ENCODE assay signal across 10 mouse cellular contexts in the genomic region with DNA sequence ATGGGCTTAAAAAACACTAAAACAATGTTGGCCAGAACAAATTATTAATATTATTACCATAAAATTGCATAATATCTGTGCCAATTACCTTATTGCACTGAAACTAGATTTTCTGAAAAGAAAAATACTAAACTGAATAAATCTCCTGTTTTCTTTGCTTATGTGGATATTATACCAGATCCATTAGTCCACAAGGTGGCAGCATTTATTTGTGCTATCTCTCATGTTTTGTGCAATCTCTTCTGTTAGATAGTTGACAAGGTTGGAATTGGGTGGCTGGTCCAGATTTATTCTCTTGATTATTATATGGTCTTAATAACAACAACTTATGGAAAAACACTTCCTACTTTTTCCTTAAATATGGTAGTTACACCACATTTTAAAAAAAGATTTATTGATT. TPM values are rescaled to one million over a fixed set of nuclear protein-coding genes. Genes with fewer than 3 reads are reported as not detected.
A peak's percentile ranks its signal among the peaks of the same experiment; 100 is the strongest.
DNase-seq lines count a peak whose midpoint lies in the region; ATAC-seq and TF ChIP-seq lines count a peak whose summit lies in the region.
"Had no signal": no experiment of that assay in that cellular context is flagged by ENCODE, and none has a peak within 500 bp of the region (broad histone marks: within the 10 kb centered on the region; RNA-seq: fewer than 3 reads in every experiment).

No protein-coding gene starts in this region.

- peak; percentile 70 for DNase-seq in forebrain, postnatal 0 days
- DNase-seq in left cerebral cortex, postnatal 25 days (ENCODE audit: low spot score in 2 of 2) = peak; percentile 37 to 52
- DNase-seq in left cerebral cortex, postnatal 36 days (ENCODE audit: low spot score in 2 of 2) = no peak
- DNase-seq in MN1 (ENCODE audit: low spot score) = peak; percentile 52
- peak; percentile 6 for DNase-seq in lung, postnatal 14 days
- DNase-seq in testis, postnatal 14 days (ENCODE audit: low spot score) = no peak

- no peak overlapping the region for H3K4me2 ChIP-seq in forebrain, postnatal 0 days (ENCODE audit: low read depth)
- H3K4me2 ChIP-seq in forebrain, embryonic 13.5 days = no peak overlapping the region
- H3K4me2 ChIP-seq: embryonic facial prominence, embryonic 13.5 days; hindbrain, embryonic 15.5 days had no signal

- no peaks in the 10 kb centered on the region for H3K27me3 ChIP-seq in forebrain, postnatal 0 days (ENCODE audit: insufficient read depth, low read length)
- H3K27me3 ChIP-seq in forebrain, embryonic 13.5 days = no peaks in the 10 kb centered on the region
- H3K27me3 ChIP-seq: embryonic facial prominence, embryonic 13.5 days; hindbrain, embryonic 15.5 days had no signal

- peak; percentile 71 for TF ChIP-seq CTCF in forebrain, postnatal 0 days (IDR thresholded peaks at IDR 0.05; ENCODE audit: low read depth)

- no peak overlapping the region for H3K4me3 ChIP-seq in forebrain, postnatal 0 days (ENCODE audit: low read depth, low read length)
- H3K4me3 ChIP-seq in forebrain, embryonic 13.5 days = no peak overlapping the region
- H3K4me3 ChIP-seq: embryonic facial prominence, embryonic 13.5 days; hindbrain, embryonic 15.5 days had no signal

- no peak overlapping the region for H3K27ac ChIP-seq in forebrain, postnatal 0 days (ENCODE audit: low read depth, low read length)
- H3K27ac ChIP-seq in forebrain, embryonic 13.5 days = no peak overlapping the region
- H3K27ac ChIP-seq: embryonic facial prominence, embryonic 13.5 days; hindbrain, embryonic 15.5 days had no signal

- no peaks in the 10 kb centered on the region for H3K4me1 ChIP-seq in forebrain, postnatal 0 days (ENCODE audit: insufficient read depth)
- H3K4me1 ChIP-seq in forebrain, embryonic 13.5 days = no peaks in the 10 kb centered on the region
- H3K4me1 ChIP-seq: embryonic facial prominence, embryonic 13.5 days; hindbrain, embryonic 15.5 days had no signal

- no peak overlapping the region for H3K9ac ChIP-seq in forebrain, postnatal 0 days
- H3K9ac ChIP-seq in forebrain, embryonic 13.5 days = no peak overlapping the region
- H3K9ac ChIP-seq: embryonic facial prominence, embryonic 13.5 days; hindbrain, embryonic 15.5 days had no signal

- no peaks in the 10 kb centered on the region for H3K36me3 ChIP-seq in forebrain, postnatal 0 days (ENCODE audit: insufficient read depth)
- H3K36me3 ChIP-seq in forebrain, embryonic 13.5 days (ENCODE audit: poor library complexity, severe bottlenecking) = peaks cover 17% of the 10 kb centered on the region; the same call in 1 of the 2 replicates

- ATAC-seq in forebrain, postnatal 0 days = no peak
- ATAC-seq in forebrain, embryonic 13.5 days = no peak
- no peak for ATAC-seq in megakaryocyte-erythroid progenitor cell, adult 5-6 weeks (replicated peaks; ENCODE audit: low FRiP score, low TSS enrichment, poor library complexity, severe bottlenecking)

- intact Hi-C loops in left cerebral cortex, postnatal 25 days (cut with DNase I) = loop anchor here (5.0 kb wide), 2 partner anchors 792 to 897 kb away; no protein-coding TSS in a partner anchor
- intact Hi-C loops in left cerebral cortex, postnatal 36 days (cut with DNase I) = loop anchor here (10.0 kb wide), 2 partner anchors 795 to 895 kb away; no protein-coding TSS in a partner anchor

- H3K9me3 ChIP-seq in forebrain, postnatal 0 days (ENCODE audit: low read length) = no peaks in the 10 kb centered on the region
- H3K9me3 ChIP-seq in forebrain, embryonic 13.5 days (replicated peaks) = no peaks in the 10 kb centered on the region
- H3K9me3 ChIP-seq: embryonic facial prominence, embryonic 13.5 days; hindbrain, embryonic 15.5 days had no signal

RNA-seq across cellular contexts. Expression of a gene that starts 58.1 kb away (rescaled TPM):
- 147 and 173 TPM in 2 replicates for total RNA-seq in forebrain, postnatal 0 days (2014; rRNA removed)
- 61.0 and 61.2 TPM in 2 replicates for polyA plus RNA-seq in forebrain, postnatal 0 days (2015; fragmentation: Nextera tagmentation; extraction: Ambion mirVana)
- 19.9 and 21.4 TPM in 2 replicates for polyA plus RNA-seq in forebrain, embryonic 13.5 days (2015; fragmentation: Nextera tagmentation; extraction: Ambion mirVana)
- total RNA-seq in left cerebral cortex, postnatal 25 days (2021) = 100 to 1,000 TPM; 173 to 186 TPM
- 100 to 1,000 TPM; 154 to 157 TPM for total RNA-seq in left cerebral cortex, postnatal 36 days (2021)
- total RNA-seq in megakaryocyte-erythroid progenitor cell, adult 5-6 weeks (2014; fragmentation: Nextera tagmentation) = 189 and 227 TPM in 2 replicates
- 98.1 and 167 TPM in 2 replicates for total RNA-seq in megakaryocyte-erythroid progenitor cell, adult 5-6 weeks (2017)

Comparison
In these comparisons a context has a peak if more than half of its experiments do, and no peak if none do; other contexts are left out.
1. DNase-seq: peak in forebrain, postnatal 0 days (single experiment), left cerebral cortex, postnatal 25 days (2 of 2), MN1 (single experiment) and lung, postnatal 14 days (single experiment); none in left cerebral cortex, postnatal 36 days (0 of 2) and testis, postnatal 14 days (single experiment).